Mouse (Mus musculus) myocyte (in vitro differentiated cells): ENCODE data around the gene Zfhx3. TPM values are rescaled to one million over a fixed set of nuclear protein-coding genes. Genes with fewer than 3 reads are reported as not detected.

Source experiments
- H3K27me3 ChIP-seq: one replicate; pipeline ENCODE4 v1.6.1; 2011; ENCODE audit not compliant: control insufficient read depth, insufficient read depth, insufficient read length
- H3K36me3 ChIP-seq: one replicate; pipeline ENCODE4 v1.6.1; 2011; ENCODE audit not compliant: control insufficient read depth, insufficient read depth
- H3K4me2 ChIP-seq: one replicate; pipeline ENCODE4 v1.6.1; 2011; ENCODE audit warnings: low read depth, control low read depth
- H3K4me3 ChIP-seq: one replicate; pipeline ENCODE4 v1.5.1; 2011; ENCODE audit warnings: mild to moderate bottlenecking, control low read depth, moderate library complexity
- H3K79me2 ChIP-seq: one replicate; pipeline ENCODE4 v1.6.1; 2011; ENCODE audit not compliant: control insufficient read depth, insufficient read depth
- H3ac ChIP-seq: one replicate; pipeline ENCODE4 v1.6.1; 2011; ENCODE audit not compliant: control insufficient read depth, insufficient read length
- CEBPB ChIP-seq: IDR thresholded peaks from 2 replicates; pipeline ENCODE4 v1.6.1; 2011; ENCODE audit warnings: mild to moderate bottlenecking, moderate library complexity; ENCODE audit not compliant: poor library complexity, insufficient read depth, severe bottlenecking
- E2F4 ChIP-seq: IDR thresholded peaks from one replicate; pipeline ENCODE4 v1.6.1; 2011; ENCODE audit warnings: mild to moderate bottlenecking, control low read depth, moderate library complexity; ENCODE audit not compliant: insufficient read depth
- MAX ChIP-seq: IDR thresholded peaks from one replicate; pipeline ENCODE4 v1.6.1; 2011; ENCODE audit warnings: low read depth, mild to moderate bottlenecking, control low read depth
- MYOD1 ChIP-seq, 3 experiments: IDR thresholded peaks; one replicate each; pipeline ENCODE4 v1.6.1; 2011; ENCODE audit warnings: control low read depth in 2 of 3, low read depth in 2 of 3, mild to moderate bottlenecking in 2 of 3, moderate library complexity in 1 of 3; ENCODE audit not compliant: insufficient read length in 2 of 3, control insufficient read depth in 1 of 3
- MYOG ChIP-seq, 3 experiments: IDR thresholded peaks; one replicate each; pipeline ENCODE4 v1.6.1; 2011; ENCODE audit warnings: control low read depth in 2 of 3, low read depth in 2 of 3, mild to moderate bottlenecking in 2 of 3; ENCODE audit not compliant: insufficient read length in 2 of 3, control insufficient read depth in 1 of 3, insufficient read depth in 1 of 3
- POLR2A ChIP-seq: IDR thresholded peaks from one replicate; pipeline ENCODE4 v1.6.1; 2011; ENCODE audit warnings: low read depth, mild to moderate bottlenecking, control low read depth, moderate library complexity; ENCODE audit not compliant: insufficient read length
- POLR2AphosphoS2 ChIP-seq: IDR thresholded peaks from one replicate; pipeline ENCODE4 v1.6.1; 2011; ENCODE audit warnings: low read depth, control low read depth; ENCODE audit not compliant: insufficient read length
- REST ChIP-seq: IDR thresholded peaks from one replicate; pipeline ENCODE4 v1.6.1; 2011; ENCODE audit warnings: mild to moderate bottlenecking, control low read depth, moderate library complexity; ENCODE audit not compliant: insufficient read depth, insufficient read length
- SRF ChIP-seq: IDR thresholded peaks from one replicate; pipeline ENCODE4 v1.6.1; 2011; ENCODE audit warnings: low read depth; ENCODE audit not compliant: control insufficient read depth, insufficient read length
- TCF12 ChIP-seq: IDR thresholded peaks from one replicate; pipeline ENCODE4 v1.6.1; 2011; ENCODE audit warnings: mild to moderate bottlenecking, control low read depth; ENCODE audit not compliant: poor library complexity, insufficient read depth, severe bottlenecking
- TCF3 ChIP-seq: IDR thresholded peaks from one replicate; pipeline ENCODE4 v1.6.1; 2011; ENCODE audit warnings: low read depth, control low read depth; ENCODE audit not compliant: insufficient read length
- USF1 ChIP-seq: IDR thresholded peaks from one replicate; pipeline ENCODE4 v1.6.1; 2011; ENCODE audit warnings: low read depth, mild to moderate bottlenecking, control low read depth, moderate library complexity
- polyA plus RNA-seq: library from polyadenylated mRNA; unstranded; fragments of >200 nt; fragmentation: generic; extraction: Trizol; gene quantifications from one replicate; pipeline ENCODE4 v1.2.1, GENCODE M21; 2012; ENCODE audit warnings: missing spikeins

The Zfhx3 gene
- polyA plus RNA-seq, 1 experiment = 3.0 TPM

- H3K27me3 ChIP-seq = no peaks in the 10 kb centered on the region
- peaks cover 94% of the 10 kb centered on the region for H3K79me2 ChIP-seq
- H3ac ChIP-seq = no peak overlapping the region
- H3K4me3 ChIP-seq = no peak overlapping the region
- H3K36me3 ChIP-seq = no peaks in the 10 kb centered on the region
- H3K4me2 ChIP-seq = no peak overlapping the region
- TF ChIP-seq TCF12 = no peak
- no peak for TF ChIP-seq TCF3
- no peak for TF ChIP-seq MYOD1 (IDR thresholded peaks at IDR 0.05; ENCODE audit: control insufficient read depth in 1 of 3, insufficient read length in 2 of 3, low read depth in 2 of 3)
- no peak for TF ChIP-seq REST
- TF ChIP-seq E2F4 = no peak
- TF ChIP-seq CEBPB = no peak
- TF ChIP-seq MAX = no peak
- no peak for TF ChIP-seq USF1
- no peak for TF ChIP-seq POLR2A
Measured at GRCm38 (mm10) chr8:108740443-108740842, 798.0 kb downstream of the Zfhx3 start.

- Histone ChIP-seq H3K79me2 (peaks cover 92% of the 10 kb centered on the region), H3K4me3 (no peak overlapping the region), H3K4me2 (no peak overlapping the region), H3K27me3 (no peaks in the 10 kb centered on the region), H3ac (no peak overlapping the region), H3K36me3 (no peaks in the 10 kb centered on the region)
- no peak for TF ChIP-seq MAX
- TF ChIP-seq TCF12 = no peak
Measured at GRCm38 (mm10) chr8:108741651-108742050, 799.2 kb downstream of the Zfhx3 start.

- Histone ChIP-seq H3K79me2 (peaks cover 92% of the 10 kb centered on the region), H3ac (no peak overlapping the region), H3K27me3 (no peaks in the 10 kb centered on the region), H3K4me3 (no peak overlapping the region), H3K36me3 (no peaks in the 10 kb centered on the region), H3K4me2 (no peak overlapping the region)
- TF ChIP-seq MYOG (IDR thresholded peaks at IDR 0.05; ENCODE audit: control insufficient read depth in 1 of 3, insufficient read depth in 1 of 3, insufficient read length in 2 of 3, low read depth in 2 of 3) (no peak), REST (no peak), SRF (no peak), MAX (no peak), CEBPB (no peak), USF1 (no peak), TCF12 (no peak), TCF3 (no peak), E2F4 (no peak), POLR2A (no peak), POLR2AphosphoS2 (no peak), MYOD1 (IDR thresholded peaks at IDR 0.05; ENCODE audit: control insufficient read depth in 1 of 3, insufficient read length in 2 of 3, low read depth in 2 of 3) (no peak)
Measured at GRCm38 (mm10) chr8:108742465-108742864, 800.0 kb downstream of the Zfhx3 start.

- Histone ChIP-seq H3ac (no peak overlapping the region), H3K36me3 (no peaks in the 10 kb centered on the region), H3K4me2 (peak overlapping the region; percentile 15), H3K4me3 (no peak overlapping the region), H3K79me2 (peaks cover 97% of the 10 kb centered on the region), H3K27me3 (no peaks in the 10 kb centered on the region)
- TF ChIP-seq REST = no peak
- no peak for TF ChIP-seq TCF12
- TF ChIP-seq E2F4 = no peak
- TF ChIP-seq POLR2A = no peak
- TF ChIP-seq MYOD1 (IDR thresholded peaks at IDR 0.05; ENCODE audit: control insufficient read depth in 1 of 3, insufficient read length in 2 of 3, low read depth in 2 of 3) = no peak
- TF ChIP-seq MAX = no peak
- TF ChIP-seq POLR2AphosphoS2 = no peak
- TF ChIP-seq TCF3 = no peak
- TF ChIP-seq USF1 = no peak
- TF ChIP-seq CEBPB = no peak
- no peak for TF ChIP-seq MYOG (IDR thresholded peaks at IDR 0.05; ENCODE audit: control insufficient read depth in 1 of 3, insufficient read depth in 1 of 3, insufficient read length in 2 of 3, low read depth in 2 of 3)
- no peak for TF ChIP-seq SRF
Measured at GRCm38 (mm10) chr8:108743238-108743637, 800.8 kb downstream of the Zfhx3 start.

- H3K36me3 ChIP-seq = no peaks in the 10 kb centered on the region
- H3K4me3 ChIP-seq = no peak overlapping the region
- peaks cover 90% of the 10 kb centered on the region for H3K79me2 ChIP-seq
- H3K27me3 ChIP-seq = no peaks in the 10 kb centered on the region
- H3K4me2 ChIP-seq = no peak overlapping the region
- no peak for TF ChIP-seq SRF
- no peak for TF ChIP-seq MYOD1 (IDR thresholded peaks at IDR 0.05; ENCODE audit: control insufficient read depth in 1 of 3, insufficient read length in 2 of 3, low read depth in 2 of 3)
- TF ChIP-seq TCF12 = no peak
- no peak for TF ChIP-seq REST
- TF ChIP-seq TCF3 = no peak
- no peak for TF ChIP-seq MYOG (IDR thresholded peaks at IDR 0.05; ENCODE audit: control insufficient read depth in 1 of 3, insufficient read depth in 1 of 3, insufficient read length in 2 of 3, low read depth in 2 of 3)
- TF ChIP-seq POLR2A = no peak
- TF ChIP-seq MAX = no peak
- TF ChIP-seq USF1 = no peak
- no peak for TF ChIP-seq E2F4
- no peak for TF ChIP-seq POLR2AphosphoS2
- no peak for TF ChIP-seq CEBPB
- H3ac ChIP-seq = no peak overlapping the region
Measured at GRCm38 (mm10) chr8:108745551-108745950, 803.1 kb downstream of the Zfhx3 start.
